Mouse (Mus musculus): ENCODE measurements at regions not wholly inside any gene's neighbourhood (a gene's known extent, or its start where the extent isn't known, plus 50 kb on each side); places are given as distances from the start of the nearest gene placed in this dataset.

- TF ChIP-seq CTCF (IDR thresholded peaks at IDR 0.05; ENCODE audit: borderline replicate concordance, insufficient read depth, low read depth, low read length) (no peak), POLR2A (IDR thresholded peaks at IDR 0.05; ENCODE audit: borderline replicate concordance, insufficient read depth, low read length) (no peak)
Observed at GRCm38 (mm10) chr6:66401468-66401867, 133.7 kb upstream of the Mad2l1 start.
